Mouse (Mus musculus) embryonic facial prominence, embryonic 13.5 days (tissue): ENCODE data around the gene Syt14. TPM values are rescaled to one million over a fixed set of nuclear protein-coding genes. Genes with fewer than 3 reads are reported as not detected.

Experiments used
- ATAC-seq: fragments of 200-750 bp; cut with Nextera tagmentation; 2 replicates; pipeline ENCODE4 v1.8.0; 2017; ENCODE audit warnings: low read depth; ENCODE audit not compliant: insufficient number of reproducible peaks, insufficient read depth, low FRiP score, low TSS enrichment
- H3K27ac ChIP-seq: fragments of 300-500 bp; sonication (generic); 2 replicates; pipeline ENCODE4 v1.5.1; 2015; ENCODE audit warnings: moderate library complexity, mild to moderate bottlenecking, inconsistent platforms
- H3K27me3 ChIP-seq: fragments of 300-500 bp; sonication (generic); 2 replicates; pipeline ENCODE4 v1.6.1; 2015; ENCODE audit warnings: mild to moderate bottlenecking, inconsistent platforms
- H3K36me3 ChIP-seq: fragments of 300-500 bp; sonication (generic); 2 replicates; pipeline ENCODE4 v1.6.1; 2015; ENCODE audit warnings: mild to moderate bottlenecking, inconsistent platforms
- H3K4me1 ChIP-seq: fragments of 300-500 bp; sonication (generic); 2 replicates; pipeline ENCODE4 v1.6.1; 2015; ENCODE audit warnings: inconsistent platforms
- H3K4me2 ChIP-seq: fragments of 300-500 bp; sonication (generic); 2 replicates; pipeline ENCODE4 v1.6.1; 2015; ENCODE audit warnings: moderate library complexity, mild to moderate bottlenecking, inconsistent platforms
- H3K4me3 ChIP-seq: fragments of 300-500 bp; sonication (generic); 2 replicates; pipeline ENCODE4 v1.5.1; 2015; ENCODE audit warnings: mild to moderate bottlenecking, inconsistent platforms
- H3K9ac ChIP-seq: fragments of 300-500 bp; sonication (generic); 2 replicates; pipeline ENCODE4 v1.6.1; 2015; ENCODE audit warnings: mild to moderate bottlenecking, inconsistent platforms
- H3K9me3 ChIP-seq: fragments of 300-500 bp; sonication (generic); 2 replicates; pipeline ENCODE4 v1.6.1; 2016; ENCODE audit warnings: inconsistent platforms
- WGBS: fragments of 180-500 bp; shearing (Covaris S2); methylation state at CpG from one replicate; pipeline ENCODE4 v1.1.7; 2015; ENCODE audit warnings: mixed read lengths; 5-methylcytosine and 5-hydroxymethylcytosine counted together
- polyA plus RNA-seq: library from polyadenylated mRNA; unstranded; fragments of >200 nt; fragmentation: Nextera tagmentation; extraction: Ambion mirVana; gene quantifications from 2 replicates; pipeline ENCODE4 v1.2.1, GENCODE M21; 2015

Gene Syt14
- 3.6 and 4.2 TPM in 2 replicates for polyA plus RNA-seq

GRCm38 (mm10) chr1:193035371-193036238, at the start of gene Syt14:
TSS of gene Syt14 (minus strand) at chr1:193035775.
- no peak within 1 kb of the TSS for H3K27ac ChIP-seq
- no peaks in the 10 kb centered on the region for H3K9me3 ChIP-seq
- no peaks in the 10 kb centered on the region for H3K27me3 ChIP-seq
- no peaks in the 10 kb centered on the region for H3K36me3 ChIP-seq
- peaks cover 15% of the 10 kb centered on the region for H3K4me1 ChIP-seq
- peak within 1 kb of the TSS; percentile 74 for H3K9ac ChIP-seq
- H3K4me3 ChIP-seq, result peak within 1 kb of the TSS; percentile 82
- under 1% methylated on average over 67 of the region's 67 CpGs for WGBS
- H3K4me2 ChIP-seq, result peak within 1 kb of the TSS; percentile 91
- peak; percentile 95 for ATAC-seq

DNA sequence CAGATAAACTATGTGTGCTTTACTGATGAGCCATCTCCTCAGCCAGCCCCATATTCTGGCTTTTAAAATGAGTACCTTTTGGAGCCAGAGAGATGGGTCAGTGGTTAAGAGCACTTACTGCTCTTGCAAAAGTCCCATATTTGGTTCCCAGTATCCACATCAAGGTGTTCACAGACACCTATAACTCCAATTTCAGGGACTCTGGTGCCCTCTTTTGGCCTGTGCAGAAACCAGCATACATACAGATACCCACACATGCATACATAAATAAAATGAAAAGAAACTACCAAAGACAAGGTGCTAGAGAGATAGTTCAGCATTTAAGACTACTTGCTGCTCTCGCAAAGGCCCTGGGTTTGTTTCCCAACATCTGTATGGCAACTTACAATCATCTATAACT, 48.4 kb upstream of the Syt14 start:
- Histone ChIP-seq H3K9ac (no peak overlapping the region), H3K36me3 (no peaks in the 10 kb centered on the region), H3K9me3 (no peaks in the 10 kb centered on the region), H3K27ac (no peak overlapping the region), H3K27me3 (no peaks in the 10 kb centered on the region), H3K4me2 (no peak overlapping the region), H3K4me1 (peaks cover 32% of the 10 kb centered on the region), H3K4me3 (no peak overlapping the region)
- WGBS, result 93% methylated on average over 1 of the region's 1 CpGs
- no peak for ATAC-seq

- no peak overlapping the region for H3K4me3 ChIP-seq
- no peak overlapping the region for H3K27ac ChIP-seq
- no peaks in the 10 kb centered on the region for H3K9me3 ChIP-seq
- no peak overlapping the region for H3K9ac ChIP-seq
- ATAC-seq, result no peak
- WGBS, result 65% methylated on average over 7 of the region's 7 CpGs
- H3K36me3 ChIP-seq, result no peaks in the 10 kb centered on the region
- H3K4me1 ChIP-seq, result peaks cover 32% of the 10 kb centered on the region
- no peak overlapping the region for H3K4me2 ChIP-seq
- no peaks in the 10 kb centered on the region for H3K27me3 ChIP-seq
Measured at GRCm38 (mm10) chr1:193083051-193083450, 47.5 kb upstream of the Syt14 start.

- no peak overlapping the region for H3K4me2 ChIP-seq
- H3K27ac ChIP-seq, result peak overlapping the region; percentile 34; the same call in 1 of the 2 replicates
- H3K27me3 ChIP-seq, result no peaks in the 10 kb centered on the region
- H3K9ac ChIP-seq, result no peak overlapping the region
- no peaks in the 10 kb centered on the region for H3K36me3 ChIP-seq
- H3K9me3 ChIP-seq, result no peaks in the 10 kb centered on the region
- no peak overlapping the region for H3K4me3 ChIP-seq
- ATAC-seq, result no peak
- 47% methylated on average over 10 of the region's 10 CpGs for whole genome bisulfite sequencing
- H3K4me1 ChIP-seq, result peaks cover 29% of the 10 kb centered on the region
Measured at GRCm38 (mm10) chr1:193082311-193082921, 46.8 kb upstream of the Syt14 start.

DNA sequence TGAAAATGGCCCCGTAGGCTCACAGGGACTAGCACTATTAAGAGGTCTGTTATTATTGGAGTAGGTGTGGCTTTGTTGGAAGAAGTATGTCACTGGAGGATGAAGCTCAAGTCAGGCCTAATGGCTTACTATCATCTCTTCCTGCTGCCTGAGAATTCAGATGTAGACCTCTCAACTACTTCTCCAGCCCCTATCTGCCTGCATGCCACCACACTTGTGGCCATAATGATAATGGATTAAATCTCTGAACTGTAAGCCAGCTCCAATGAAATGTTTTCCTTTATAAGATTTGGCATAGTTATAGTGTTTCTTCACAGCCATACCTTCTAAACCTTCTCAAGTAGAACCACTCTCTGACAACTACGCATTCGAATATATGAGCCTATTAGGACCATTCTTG, 27.0 kb upstream of the Syt14 start:
- Histone ChIP-seq H3K4me1 (no peaks in the 10 kb centered on the region), H3K27me3 (no peaks in the 10 kb centered on the region), H3K27ac (no peak overlapping the region), H3K4me2 (no peak overlapping the region), H3K36me3 (no peaks in the 10 kb centered on the region), H3K9me3 (no peaks in the 10 kb centered on the region), H3K4me3 (no peak overlapping the region), H3K9ac (no peak overlapping the region)
- 88% methylated on average over 3 of the region's 3 CpGs for WGBS
- no peak for ATAC-seq

GRCm38 (mm10) chr1:193060167-193060566, 24.6 kb upstream of the Syt14 start:
- WGBS, result 85% methylated on average over 2 of the region's 2 CpGs
- H3K4me2 ChIP-seq, result no peak overlapping the region
- no peaks in the 10 kb centered on the region for H3K36me3 ChIP-seq
- ATAC-seq, result no peak
- H3K4me3 ChIP-seq, result no peak overlapping the region
- no peaks in the 10 kb centered on the region for H3K9me3 ChIP-seq
- H3K9ac ChIP-seq, result no peak overlapping the region
- no peaks in the 10 kb centered on the region for H3K4me1 ChIP-seq
- no peak overlapping the region for H3K27ac ChIP-seq
- no peaks in the 10 kb centered on the region for H3K27me3 ChIP-seq

GRCm38 (mm10) chr1:193059596-193059995, 24.0 kb upstream of the Syt14 start:
- H3K36me3 ChIP-seq, result no peaks in the 10 kb centered on the region
- 73% methylated on average over 5 of the region's 5 CpGs for WGBS
- H3K27me3 ChIP-seq, result no peaks in the 10 kb centered on the region
- no peak overlapping the region for H3K27ac ChIP-seq
- no peaks in the 10 kb centered on the region for H3K9me3 ChIP-seq
- no peak overlapping the region for H3K4me3 ChIP-seq
- H3K9ac ChIP-seq, result no peak overlapping the region
- ATAC-seq, result no peak
- H3K4me2 ChIP-seq, result no peak overlapping the region
- H3K4me1 ChIP-seq, result no peaks in the 10 kb centered on the region

- Histone ChIP-seq H3K27me3 (no peaks in the 10 kb centered on the region), H3K4me3 (no peak overlapping the region), H3K4me1 (no peaks in the 10 kb centered on the region), H3K9ac (no peak overlapping the region), H3K27ac (no peak overlapping the region), H3K4me2 (no peak overlapping the region), H3K9me3 (no peaks in the 10 kb centered on the region), H3K36me3 (no peaks in the 10 kb centered on the region)
- ATAC-seq, result no peak
- WGBS, result 38% methylated on average over 5 of the region's 5 CpGs
Measured at GRCm38 (mm10) chr1:193054401-193054800, 18.8 kb upstream of the Syt14 start.

DNA sequence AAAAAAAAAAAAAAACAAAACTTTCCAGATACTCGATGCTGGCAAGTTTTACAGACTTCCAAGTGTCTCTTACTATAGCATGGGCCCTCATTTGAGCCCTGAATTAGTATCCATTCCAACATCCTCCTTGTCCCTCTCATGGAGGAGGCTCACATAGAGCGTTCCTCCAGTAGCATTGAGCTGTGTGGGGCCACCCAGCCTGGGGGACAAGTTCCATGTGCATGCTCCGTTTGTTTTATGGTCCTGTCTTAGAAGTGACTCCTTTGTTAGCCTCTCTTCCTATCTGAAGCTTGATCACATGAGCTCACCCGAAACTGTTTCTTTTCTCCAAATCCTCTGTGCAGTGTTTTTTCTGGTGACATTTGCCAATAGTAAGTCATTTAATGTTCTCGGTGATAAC, 17.5 kb upstream of the Syt14 start:
- no peaks in the 10 kb centered on the region for H3K36me3 ChIP-seq
- no peaks in the 10 kb centered on the region for H3K4me1 ChIP-seq
- no peaks in the 10 kb centered on the region for H3K9me3 ChIP-seq
- no peak for ATAC-seq
- WGBS, result 73% methylated on average over 5 of the region's 5 CpGs
- H3K4me2 ChIP-seq, result no peak overlapping the region
- no peak overlapping the region for H3K27ac ChIP-seq
- H3K4me3 ChIP-seq, result no peak overlapping the region
- no peaks in the 10 kb centered on the region for H3K27me3 ChIP-seq
- no peak overlapping the region for H3K9ac ChIP-seq

DNA sequence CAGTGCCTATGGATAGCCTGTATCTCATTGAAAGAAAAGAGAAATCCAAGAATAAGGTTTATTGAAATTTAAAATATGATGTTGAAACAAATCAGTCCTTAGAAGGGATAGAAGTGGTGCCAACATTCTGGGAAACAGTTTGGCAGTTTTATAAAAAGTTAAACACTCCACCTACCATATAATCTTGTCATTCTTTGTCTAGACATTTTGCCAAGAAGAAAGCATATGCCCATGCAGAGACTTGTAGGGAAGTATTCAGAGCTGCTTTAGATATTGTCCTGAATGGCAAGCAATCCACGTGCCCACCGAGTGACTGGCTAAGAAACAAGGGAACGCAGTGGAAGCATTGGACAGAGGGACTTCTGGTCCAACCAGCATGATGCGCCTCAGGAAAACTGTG, 12.0 kb upstream of the Syt14 start:
- Histone ChIP-seq H3K36me3 (no peaks in the 10 kb centered on the region), H3K9me3 (no peaks in the 10 kb centered on the region), H3K4me2 (no peak overlapping the region), H3K27ac (no peak overlapping the region), H3K27me3 (no peaks in the 10 kb centered on the region), H3K4me1 (no peaks in the 10 kb centered on the region), H3K4me3 (no peak overlapping the region), H3K9ac (no peak overlapping the region)
- WGBS, result 89% methylated on average over 4 of the region's 4 CpGs
- no peak for ATAC-seq

GRCm38 (mm10) chr1:193042760-193043295, 7.3 kb upstream of the Syt14 start:
- ATAC-seq, result no peak
- Histone ChIP-seq H3K27me3 (0 out of 2 replicates have a peak, but pooled peaks cover 3% of the 10 kb centered on the region), H3K4me2 (no peak overlapping the region), H3K36me3 (no peaks in the 10 kb centered on the region), H3K27ac (no peak overlapping the region), H3K9me3 (no peaks in the 10 kb centered on the region), H3K9ac (no peak overlapping the region), H3K4me1 (no peaks in the 10 kb centered on the region), H3K4me3 (no peak overlapping the region)
- 62% methylated on average over 3 of the region's 3 CpGs for WGBS

GRCm38 (mm10) chr1:193034951-193035370, 614 bp downstream of the Syt14 start:
- H3K4me1 ChIP-seq, result peaks cover 15% of the 10 kb centered on the region
- ATAC-seq, result no peak

More at GRCm38 (mm10) chr1:193034951-193035370, 614 bp downstream of the Syt14 start:
- Histone ChIP-seq H3K4me2 (peak overlapping the region; percentile 91), H3K27ac (no peak overlapping the region), H3K27me3 (no peaks in the 10 kb centered on the region), H3K9ac (peak overlapping the region; percentile 74), H3K36me3 (no peaks in the 10 kb centered on the region), H3K9me3 (no peaks in the 10 kb centered on the region), H3K4me3 (peak overlapping the region; percentile 82)
- 1% methylated on average over 19 of the region's 19 CpGs for WGBS
